Mouse (Mus musculus): ENCODE data around the gene Nans. TPM values are rescaled to one million over a fixed set of nuclear protein-coding genes. Genes with fewer than 3 reads are reported as not detected.

The Nans gene
- polyA plus RNA-seq, 1 experiment, result 103 TPM

GRCm38 (mm10) chr4:46493071-46493470 is 4.0 kb downstream of the Nans start:
- H3K27ac ChIP-seq (ENCODE audit: insufficient read depth, low read length), result no peak overlapping the region
- H3K4me3 ChIP-seq (ENCODE audit: low read depth, low read length), result no peak overlapping the region
- no peaks in the 10 kb centered on the region for H3K9me3 ChIP-seq (replicated peaks; ENCODE audit: control insufficient read depth, insufficient read depth, low read length, poor library complexity, severe bottlenecking)
- H3K4me1 ChIP-seq (ENCODE audit: control insufficient read depth, insufficient read depth, low read length), result no peaks in the 10 kb centered on the region
- no peak for TF ChIP-seq POLR2A (IDR thresholded peaks at IDR 0.05; ENCODE audit: insufficient read depth, low read length)
- no peak for TF ChIP-seq CTCF (IDR thresholded peaks at IDR 0.05; ENCODE audit: low read depth, low read length)
- peaks cover 19% of the 10 kb centered on the region for H3K36me3 ChIP-seq (ENCODE audit: control insufficient read depth, insufficient read depth, low read length, poor library complexity, severe bottlenecking)
- no peaks in the 10 kb centered on the region for H3K27me3 ChIP-seq (ENCODE audit: control insufficient read depth, insufficient read depth, low read length, poor library complexity, severe bottlenecking)
- H3K9ac ChIP-seq (ENCODE audit: low read depth, poor library complexity, severe bottlenecking), result no peak overlapping the region

- Histone ChIP-seq H3K36me3 (ENCODE audit: control insufficient read depth, insufficient read depth, low read length, poor library complexity, severe bottlenecking) (peaks cover 27% of the 10 kb centered on the region), H3K27ac (ENCODE audit: insufficient read depth, low read length) (no peak overlapping the region), H3K4me1 (ENCODE audit: control insufficient read depth, insufficient read depth, low read length) (no peaks in the 10 kb centered on the region), H3K9ac (ENCODE audit: low read depth, poor library complexity, severe bottlenecking) (no peak overlapping the region), H3K27me3 (ENCODE audit: control insufficient read depth, insufficient read depth, low read length, poor library complexity, severe bottlenecking) (no peaks in the 10 kb centered on the region), H3K9me3 (replicated peaks; ENCODE audit: control insufficient read depth, insufficient read depth, low read length, poor library complexity, severe bottlenecking) (no peaks in the 10 kb centered on the region), H3K4me3 (ENCODE audit: low read depth, low read length) (no peak overlapping the region)
- TF ChIP-seq CTCF (IDR thresholded peaks at IDR 0.05; ENCODE audit: low read depth, low read length), result no peak
- no peak for TF ChIP-seq EP300 (IDR thresholded peaks at IDR 0.05; ENCODE audit: insufficient read depth, low read depth, low read length)
- TF ChIP-seq POLR2A (IDR thresholded peaks at IDR 0.05; ENCODE audit: insufficient read depth, low read length), result no peak
Observed at GRCm38 (mm10) chr4:46495543-46495942, 6.5 kb downstream of the Nans start.

GRCm38 (mm10) chr4:46497286-46497892 is 8.3 kb downstream of the Nans start:
- H3K4me3 ChIP-seq (ENCODE audit: low read depth, low read length), result no peak overlapping the region
- no peaks in the 10 kb centered on the region for H3K4me1 ChIP-seq (ENCODE audit: control insufficient read depth, insufficient read depth, low read length)
- TF ChIP-seq POLR2A (IDR thresholded peaks at IDR 0.05; ENCODE audit: insufficient read depth, low read length) (no peak), CTCF (IDR thresholded peaks at IDR 0.05; ENCODE audit: low read depth, low read length) (peak; percentile 75)
- no peak overlapping the region for H3K27ac ChIP-seq (ENCODE audit: insufficient read depth, low read length)
- no peaks in the 10 kb centered on the region for H3K27me3 ChIP-seq (ENCODE audit: control insufficient read depth, insufficient read depth, low read length, poor library complexity, severe bottlenecking)
- peaks cover 30% of the 10 kb centered on the region for H3K36me3 ChIP-seq (ENCODE audit: control insufficient read depth, insufficient read depth, low read length, poor library complexity, severe bottlenecking)
- H3K9ac ChIP-seq (ENCODE audit: low read depth, poor library complexity, severe bottlenecking), result no peak overlapping the region
- no peaks in the 10 kb centered on the region for H3K9me3 ChIP-seq (replicated peaks; ENCODE audit: control insufficient read depth, insufficient read depth, low read length, poor library complexity, severe bottlenecking)

GRCm38 (mm10) chr4:46498511-46498910 is 9.5 kb downstream of the Nans start:
- TF ChIP-seq CTCF (IDR thresholded peaks at IDR 0.05; ENCODE audit: low read depth, low read length) (no peak), POLR2A (IDR thresholded peaks at IDR 0.05; ENCODE audit: insufficient read depth, low read length) (no peak), EP300 (IDR thresholded peaks at IDR 0.05; ENCODE audit: insufficient read depth, low read depth, low read length) (no peak)

GRCm38 (mm10) chr4:46498976-46499375 is 9.9 kb downstream of the Nans start:
- H3K9ac ChIP-seq (ENCODE audit: low read depth, poor library complexity, severe bottlenecking), result no peak overlapping the region
- H3K9me3 ChIP-seq (replicated peaks; ENCODE audit: control insufficient read depth, insufficient read depth, low read length, poor library complexity, severe bottlenecking), result no peaks in the 10 kb centered on the region
- H3K36me3 ChIP-seq (ENCODE audit: control insufficient read depth, insufficient read depth, low read length, poor library complexity, severe bottlenecking), result peaks cover 21% of the 10 kb centered on the region
- H3K4me3 ChIP-seq (ENCODE audit: low read depth, low read length), result no peak overlapping the region
- H3K4me1 ChIP-seq (ENCODE audit: control insufficient read depth, insufficient read depth, low read length), result no peaks in the 10 kb centered on the region
- TF ChIP-seq EP300 (IDR thresholded peaks at IDR 0.05; ENCODE audit: insufficient read depth, low read depth, low read length), result no peak
- peak; percentile 18 for TF ChIP-seq CTCF (IDR thresholded peaks at IDR 0.05; ENCODE audit: low read depth, low read length)
- no peak for TF ChIP-seq POLR2A (IDR thresholded peaks at IDR 0.05; ENCODE audit: insufficient read depth, low read length)
- no peak overlapping the region for H3K27ac ChIP-seq (ENCODE audit: insufficient read depth, low read length)
- no peaks in the 10 kb centered on the region for H3K27me3 ChIP-seq (ENCODE audit: control insufficient read depth, insufficient read depth, low read length, poor library complexity, severe bottlenecking)

More at GRCm38 (mm10) chr4:46498511-46498910, 9.5 kb downstream of the Nans start:
- Histone ChIP-seq H3K36me3 (ENCODE audit: control insufficient read depth, insufficient read depth, low read length, poor library complexity, severe bottlenecking) (peaks cover 24% of the 10 kb centered on the region), H3K27ac (ENCODE audit: insufficient read depth, low read length) (no peak overlapping the region), H3K4me3 (ENCODE audit: low read depth, low read length) (no peak overlapping the region), H3K4me1 (ENCODE audit: control insufficient read depth, insufficient read depth, low read length) (no peaks in the 10 kb centered on the region), H3K9ac (ENCODE audit: low read depth, poor library complexity, severe bottlenecking) (no peak overlapping the region), H3K27me3 (ENCODE audit: control insufficient read depth, insufficient read depth, low read length, poor library complexity, severe bottlenecking) (no peaks in the 10 kb centered on the region), H3K9me3 (replicated peaks; ENCODE audit: control insufficient read depth, insufficient read depth, low read length, poor library complexity, severe bottlenecking) (no peaks in the 10 kb centered on the region)

- peaks cover 15% of the 10 kb centered on the region for H3K36me3 ChIP-seq (ENCODE audit: control insufficient read depth, insufficient read depth, low read length, poor library complexity, severe bottlenecking)
Observed at GRCm38 (mm10) chr4:46502606-46503502, 13.8 kb downstream of the Nans start.

More at GRCm38 (mm10) chr4:46502606-46503502, 13.8 kb downstream of the Nans start:
- no peaks in the 10 kb centered on the region for H3K9me3 ChIP-seq (replicated peaks; ENCODE audit: control insufficient read depth, insufficient read depth, low read length, poor library complexity, severe bottlenecking)
- H3K27ac ChIP-seq (ENCODE audit: insufficient read depth, low read length), result no peak overlapping the region
- no peak overlapping the region for H3K9ac ChIP-seq (ENCODE audit: low read depth, poor library complexity, severe bottlenecking)
- no peak for TF ChIP-seq EP300 (IDR thresholded peaks at IDR 0.05; ENCODE audit: insufficient read depth, low read depth, low read length)
- TF ChIP-seq CTCF (IDR thresholded peaks at IDR 0.05; ENCODE audit: low read depth, low read length), result no peak
- TF ChIP-seq POLR2A (IDR thresholded peaks at IDR 0.05; ENCODE audit: insufficient read depth, low read length), result no peak
- H3K4me3 ChIP-seq (ENCODE audit: low read depth, low read length), result no peak overlapping the region
- no peaks in the 10 kb centered on the region for H3K27me3 ChIP-seq (ENCODE audit: control insufficient read depth, insufficient read depth, low read length, poor library complexity, severe bottlenecking)
- no peaks in the 10 kb centered on the region for H3K4me1 ChIP-seq (ENCODE audit: control insufficient read depth, insufficient read depth, low read length)

Data from ES-Bruce4 (cell line).